Mouse (Mus musculus) heart, embryonic 11.5 days (tissue): Measurements from ENCODE around the gene Chrnd. TPM values are rescaled to one million over a fixed set of nuclear protein-coding genes. Genes with fewer than 3 reads are reported as not detected.
A peak's percentile ranks its signal among the peaks of the same experiment; 100 is the strongest.

Source experiments
- ATAC-seq: fragments of 200-750 bp; cut with Nextera tagmentation; replicated peaks from 2 replicates; pipeline ENCODE4 v1.8.0; 2017; ENCODE audit warnings: moderate library complexity; ENCODE audit not compliant: insufficient number of reproducible peaks, low FRiP score, low TSS enrichment
- H3K27ac ChIP-seq: fragments of 300-500 bp; sonication (generic); 2 replicates; pipeline ENCODE4 v1.5.1; 2014; ENCODE audit warnings: mild to moderate bottlenecking, low read depth, low read length
- H3K27me3 ChIP-seq: fragments of 300-500 bp; sonication (generic); 2 replicates; pipeline ENCODE4 v1.6.1; 2014; ENCODE audit warnings: mild to moderate bottlenecking, low read length, mixed read lengths; ENCODE audit not compliant: control insufficient read depth, insufficient read depth
- H3K36me3 ChIP-seq: fragments of 300-500 bp; sonication (generic); 2 replicates; pipeline ENCODE4 v1.6.1; 2014; ENCODE audit warnings: mild to moderate bottlenecking, low read length, moderate library complexity, mixed read lengths; ENCODE audit not compliant: control insufficient read depth, insufficient read depth
- H3K4me1 ChIP-seq: fragments of 300-500 bp; sonication (generic); 2 replicates; pipeline ENCODE4 v1.6.1; 2014; ENCODE audit warnings: low read length; ENCODE audit not compliant: control insufficient read depth, insufficient read depth
- H3K4me2 ChIP-seq: fragments of 300-500 bp; sonication (generic); 2 replicates; pipeline ENCODE4 v1.6.1; 2014; ENCODE audit warnings: mild to moderate bottlenecking, moderate library complexity
- H3K4me3 ChIP-seq: fragments of 300-500 bp; sonication (generic); 2 replicates; pipeline ENCODE4 v1.5.1; 2014; ENCODE audit warnings: low read depth, low read length
- H3K9ac ChIP-seq: fragments of 300-500 bp; sonication (generic); 2 replicates; pipeline ENCODE4 v1.6.1; 2014; ENCODE audit warnings: mild to moderate bottlenecking, low read depth, low read length, moderate library complexity
- H3K9me3 ChIP-seq: fragments of 300-500 bp; sonication (generic); replicated peaks from 2 replicates; pipeline ENCODE4 v1.6.1; 2016; ENCODE audit warnings: low read length; ENCODE audit not compliant: control insufficient read depth
- WGBS: fragments of 180-500 bp; shearing (Covaris S2); extraction: QIAGEN DNeasy Blood & Tissue Kit; methylation state at CpG from one replicate; pipeline ENCODE4 v1.1.7; 2014; ENCODE audit not compliant: insufficient replicate concordance; 5-methylcytosine and 5-hydroxymethylcytosine counted together
- polyA plus RNA-seq: library from polyadenylated mRNA; unstranded; fragments of >200 nt; fragmentation: Nextera tagmentation; extraction: Ambion mirVana; gene quantifications from 2 replicates; pipeline ENCODE4 v1.2.1, GENCODE M21; 2014

Gene Chrnd
- polyA plus RNA-seq, 1 experiment from 2014 or later: not detected

DNA sequence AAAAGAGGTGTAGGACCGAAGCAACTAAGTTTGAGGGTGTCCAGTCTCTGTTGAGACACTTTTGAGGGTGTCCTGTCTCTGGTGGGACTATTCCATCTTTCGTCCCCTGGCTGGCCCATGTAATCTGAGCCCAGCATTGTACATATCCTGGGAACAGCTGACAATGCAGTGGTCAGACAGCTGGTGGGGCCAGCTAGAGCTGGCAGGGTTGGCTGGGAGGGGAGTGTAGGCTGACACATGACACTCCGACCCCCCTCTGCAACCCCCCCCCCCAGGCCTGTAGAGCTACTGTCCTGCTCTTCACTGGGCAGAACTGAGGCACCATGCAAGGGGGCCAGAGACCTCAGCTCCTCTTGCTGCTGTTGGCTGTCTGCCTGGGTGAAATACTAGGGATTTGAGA is 15.1 kb downstream of the Chrnd start:
- WGBS: 27% methylated on average over 3 of the region's 3 CpGs
- Histone ChIP-seq H3K4me3 (no peak overlapping the region), H3K4me2 (no peak overlapping the region), H3K36me3 (no peaks in the 10 kb centered on the region), H3K9ac (no peak overlapping the region), H3K4me1 (no peaks in the 10 kb centered on the region), H3K9me3 (no peaks in the 10 kb centered on the region), H3K27ac (no peak overlapping the region), H3K27me3 (peaks cover 34% of the 10 kb centered on the region)
- ATAC-seq: no peak

- WGBS: 15% methylated on average over 17 of the region's 17 CpGs
These were observed 15.9 kb downstream of the Chrnd start for GRCm38 (mm10) chr1:87206339-87206738.

DNA sequence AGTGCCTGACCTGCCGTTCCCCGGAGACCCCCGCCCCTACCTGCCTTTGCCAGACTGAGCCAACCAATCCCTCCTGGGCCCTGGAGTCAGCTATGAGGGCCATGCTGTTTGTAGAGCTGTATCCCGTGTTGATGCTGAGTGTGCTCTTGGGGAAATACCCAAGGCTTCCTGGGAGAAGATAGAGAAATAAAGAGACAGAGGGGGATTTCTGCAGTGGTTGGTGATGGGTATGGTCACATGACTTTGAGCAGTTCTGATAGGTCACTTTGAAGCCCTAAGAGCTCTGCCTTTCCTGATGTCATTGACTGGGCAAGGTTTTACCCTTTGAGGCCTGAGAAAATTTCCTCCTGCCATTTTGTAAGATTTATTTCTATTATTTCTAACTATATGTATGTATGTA is 21.0 kb downstream of the Chrnd start:
- H3K36me3 ChIP-seq: no peaks in the 10 kb centered on the region
- H3K4me2 ChIP-seq: no peak overlapping the region
- no peak overlapping the region for H3K4me3 ChIP-seq
- no peak overlapping the region for H3K27ac ChIP-seq
- 71% methylated on average over 4 of the region's 4 CpGs for WGBS
- H3K9ac ChIP-seq: no peak overlapping the region
- peaks cover 26% of the 10 kb centered on the region for H3K27me3 ChIP-seq
- peaks cover 14% of the 10 kb centered on the region for H3K4me1 ChIP-seq
- no peaks in the 10 kb centered on the region for H3K9me3 ChIP-seq
- ATAC-seq: no peak

More at GRCm38 (mm10) chr1:87206339-87206738, 15.9 kb downstream of the Chrnd start:
- no peaks in the 10 kb centered on the region for H3K9me3 ChIP-seq
- H3K36me3 ChIP-seq: no peaks in the 10 kb centered on the region
- no peak overlapping the region for H3K27ac ChIP-seq
- H3K4me1 ChIP-seq: no peaks in the 10 kb centered on the region
- peaks cover 34% of the 10 kb centered on the region for H3K27me3 ChIP-seq
- H3K4me2 ChIP-seq: no peak overlapping the region; the same call in 1 of the 2 replicates
- H3K9ac ChIP-seq: no peak overlapping the region
- H3K4me3 ChIP-seq: no peak overlapping the region; the same call in 1 of the 2 replicates
- ATAC-seq: no peak

DNA sequence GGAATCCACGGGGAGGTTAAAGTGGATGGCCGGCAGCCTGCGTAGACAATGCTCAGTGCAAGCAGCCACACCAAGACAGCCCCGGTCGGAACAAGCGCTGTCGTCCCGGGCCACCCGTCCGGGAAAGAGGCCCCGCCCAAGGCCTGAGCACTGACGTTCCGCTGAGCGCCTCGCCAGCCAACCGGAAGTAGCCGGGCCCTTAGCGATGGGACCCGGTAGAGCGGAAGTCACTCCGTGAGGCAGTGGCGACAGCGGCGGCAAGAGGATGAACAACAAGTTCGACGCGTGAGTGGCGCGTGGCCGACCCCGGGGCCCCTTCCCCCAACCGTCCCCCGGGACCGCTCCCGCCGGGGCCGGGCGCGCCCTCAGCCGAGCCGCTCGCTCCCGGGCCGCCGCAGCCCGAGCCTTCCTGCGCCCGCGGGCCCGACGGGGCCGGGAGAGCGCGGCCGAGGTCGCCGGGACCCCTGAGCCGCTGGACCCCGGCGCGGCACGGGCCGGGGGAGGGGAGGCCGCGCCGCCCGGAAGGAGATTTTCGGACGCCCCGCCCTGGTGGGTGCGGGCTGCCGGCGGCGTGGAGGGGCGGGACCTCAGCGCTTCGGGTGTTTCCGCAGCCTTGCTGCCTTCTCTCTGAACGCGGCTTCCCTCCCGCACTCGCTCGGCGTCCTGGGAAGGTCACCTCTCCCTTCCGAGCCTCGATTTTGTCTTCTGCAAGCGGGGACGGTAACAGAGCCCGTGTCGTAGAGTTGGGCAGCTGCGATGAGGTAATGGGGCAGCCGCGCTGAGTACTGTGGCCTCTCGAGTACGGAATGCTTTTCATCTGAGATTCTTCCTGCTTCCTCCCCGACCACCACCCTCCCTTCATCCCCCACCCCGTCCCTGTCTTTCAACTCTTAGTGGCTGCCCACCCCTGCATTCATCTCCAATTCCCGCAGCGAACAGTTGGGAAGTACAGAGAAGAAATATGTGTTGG is 23.6 kb downstream of the Chrnd start, which contains the start of gene Eif4e2:
Gene Eif4e2 (plus strand): TSS at position 180 of the 970 bp plus-strand sequence.
- H3K36me3 ChIP-seq: no peaks in the 10 kb centered on the region
- ATAC-seq: peak; percentile 94

DNA sequence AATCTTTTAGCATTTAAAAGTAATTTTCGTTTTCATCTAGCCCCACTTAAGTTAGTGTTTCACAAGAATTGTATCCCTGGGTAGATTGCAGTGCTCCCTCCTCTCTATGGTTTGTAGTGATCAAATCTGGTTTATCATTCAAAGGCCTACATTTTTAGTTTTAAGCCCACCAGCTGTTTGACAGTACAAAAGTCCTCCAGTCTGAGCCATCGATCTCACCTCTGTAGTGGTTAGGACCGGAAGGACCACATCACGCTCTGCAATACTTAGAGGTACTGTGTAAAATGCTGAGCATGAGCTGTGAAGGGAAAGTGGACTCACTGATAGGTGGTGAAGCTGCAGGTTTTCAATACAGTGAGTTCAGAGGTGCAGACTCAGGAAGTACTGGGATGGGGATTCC is 24.3 kb downstream of the Chrnd start:
- ATAC-seq: no peak
- peak overlapping the region; percentile 100 for H3K27ac ChIP-seq
- peak overlapping the region; percentile 96 for H3K9ac ChIP-seq
- no peaks in the 10 kb centered on the region for H3K27me3 ChIP-seq
- H3K4me1 ChIP-seq: peaks cover 17% of the 10 kb centered on the region
- peaks cover 3% of the 10 kb centered on the region; the same call in 1 of the 2 replicates for H3K36me3 ChIP-seq
- H3K4me3 ChIP-seq: peak overlapping the region; percentile 85
- H3K4me2 ChIP-seq: peak overlapping the region; percentile 87
- H3K9me3 ChIP-seq: no peaks in the 10 kb centered on the region
- 23% methylated on average over 4 of the region's 4 CpGs for WGBS

More for the DNA sequence above, 23.6 kb downstream of the Chrnd start, which contains the start of gene Eif4e2:
- Histone ChIP-seq H3K4me2 (peak within 1 kb of the TSS; percentile 87), H3K27me3 (peaks cover 5% of the 10 kb centered on the region; the same call in 1 of the 2 replicates), H3K27ac (peak within 1 kb of the TSS; percentile 100), H3K9ac (peak within 1 kb of the TSS; percentile 96), H3K4me3 (peak within 1 kb of the TSS; percentile 85), H3K9me3 (no peaks in the 10 kb centered on the region), H3K4me1 (peaks cover 17% of the 10 kb centered on the region)
- under 1% methylated on average over 86 of the region's 99 CpGs for WGBS

GRCm38 (mm10) chr1:87217938-87218337 is 27.5 kb downstream of the Chrnd start:
- Histone ChIP-seq H3K4me1 (peaks cover 16% of the 10 kb centered on the region), H3K4me2 (no peak overlapping the region), H3K4me3 (no peak overlapping the region), H3K27me3 (no peaks in the 10 kb centered on the region), H3K9ac (no peak overlapping the region), H3K36me3 (peaks cover 22% of the 10 kb centered on the region), H3K9me3 (no peaks in the 10 kb centered on the region), H3K27ac (no peak overlapping the region)
- ATAC-seq: no peak
- 68% methylated on average over 3 of the region's 3 CpGs for whole genome bisulfite sequencing

DNA sequence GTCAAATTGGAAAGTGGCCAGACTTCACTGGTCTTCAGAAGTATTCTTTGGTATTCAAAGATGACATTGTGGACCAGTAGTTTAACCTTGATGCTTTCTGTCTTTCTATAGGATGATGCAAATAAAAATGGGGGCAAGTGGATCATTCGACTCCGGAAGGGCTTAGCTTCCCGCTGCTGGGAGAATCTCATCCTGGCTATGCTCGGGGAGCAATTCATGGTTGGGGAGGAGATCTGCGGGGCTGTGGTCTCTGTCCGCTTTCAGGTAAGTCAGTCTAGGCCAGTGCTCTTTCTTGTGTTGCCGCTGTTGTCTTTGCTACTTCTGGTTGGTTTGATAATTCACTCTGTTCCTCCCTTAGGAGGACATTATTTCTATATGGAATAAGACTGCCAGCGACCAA is 35.3 kb downstream of the Chrnd start:
- no peak for ATAC-seq
- 92% methylated on average over 8 of the region's 8 CpGs for WGBS
- Histone ChIP-seq H3K9ac (no peak overlapping the region), H3K4me2 (no peak overlapping the region), H3K36me3 (peaks cover 59% of the 10 kb centered on the region), H3K27me3 (no peaks in the 10 kb centered on the region), H3K4me3 (no peak overlapping the region), H3K9me3 (no peaks in the 10 kb centered on the region), H3K4me1 (no peaks in the 10 kb centered on the region), H3K27ac (no peak overlapping the region)

DNA sequence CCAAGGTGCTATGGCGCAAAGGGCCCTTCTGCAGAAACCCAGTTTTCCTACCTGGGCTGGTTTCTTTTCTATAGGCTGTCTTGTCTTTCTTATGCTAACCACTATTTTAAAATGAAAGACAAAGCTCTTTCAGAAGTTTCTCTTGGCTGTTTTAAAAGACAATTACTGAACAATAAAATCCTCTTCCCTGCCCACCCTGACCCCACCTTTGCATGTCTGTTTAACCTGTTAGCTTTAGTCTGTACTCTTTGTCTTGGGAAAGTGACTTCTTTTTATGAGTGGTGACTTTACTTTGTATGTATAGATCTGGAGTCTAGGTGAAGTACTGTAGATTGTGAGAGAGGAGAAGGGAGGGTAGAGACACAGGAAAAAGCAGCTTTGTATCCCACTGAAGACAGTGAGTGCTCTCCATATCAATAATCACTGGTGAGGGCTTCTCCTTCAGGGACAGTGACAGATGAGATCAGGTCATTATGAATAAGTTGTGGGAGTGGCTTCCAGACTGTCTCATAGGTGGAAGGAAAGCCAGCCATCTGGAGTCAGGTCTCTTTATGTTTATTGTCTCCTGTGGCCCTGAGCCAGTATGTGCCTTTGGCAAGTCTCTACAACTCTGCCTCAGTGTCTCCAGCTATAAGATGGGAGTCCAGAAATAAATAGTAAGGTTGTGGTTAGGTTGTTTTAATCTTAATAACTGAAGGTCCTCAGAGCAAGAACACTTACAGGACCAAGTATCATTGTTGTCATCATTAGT is 36.2 kb downstream of the Chrnd start:
- Histone ChIP-seq H3K27ac (no peak overlapping the region), H3K36me3 (peaks cover 56% of the 10 kb centered on the region), H3K4me3 (no peak overlapping the region), H3K4me1 (no peaks in the 10 kb centered on the region), H3K9me3 (no peaks in the 10 kb centered on the region), H3K4me2 (no peak overlapping the region), H3K27me3 (no peaks in the 10 kb centered on the region), H3K9ac (no peak overlapping the region)
- no peak for ATAC-seq
- WGBS: 86% methylated on average over 1 of the region's 1 CpGs
